Mouse (Mus musculus): ENCODE results near the gene Dync2li1. TPM values are rescaled to one million over a fixed set of nuclear protein-coding genes. Genes with fewer than 3 reads are reported as not detected.
A peak's percentile ranks its signal among the peaks of the same experiment; 100 is the strongest.

The Dync2li1 gene
- polyA plus RNA-seq, 1 experiment from 2014 or later = 36.9 TPM

GRCm38 (mm10) chr17:84633443-84633842 is 7.1 kb downstream of the Dync2li1 start:
- DNase-seq (ENCODE audit: low spot score, missing footprints) (no peak), ATAC-seq (ENCODE audit: low FRiP score) (no peak)
- Histone ChIP-seq H3K4me2 (no peak overlapping the region), H3K9ac (ENCODE audit: low read length) (no peak overlapping the region), H3K36me3 (ENCODE audit: control insufficient read depth, insufficient read depth, low read length) (no peaks in the 10 kb centered on the region), H3K27me3 (ENCODE audit: control insufficient read depth, insufficient read depth, low read length) (no peaks in the 10 kb centered on the region), H3K9me3 (ENCODE audit: control insufficient read depth, low read length) (no peaks in the 10 kb centered on the region), H3K4me3 (ENCODE audit: low read depth, low read length) (no peak overlapping the region), H3K27ac (ENCODE audit: low read depth, low read length) (no peak overlapping the region), H3K4me1 (ENCODE audit: control insufficient read depth, insufficient read depth, low read length) (no peaks in the 10 kb centered on the region)
- WGBS = 87% methylated on average over 13 of the region's 13 CpGs

- no peak for DNase-seq (ENCODE audit: low spot score, missing footprints)
- Histone ChIP-seq H3K4me1 (ENCODE audit: control insufficient read depth, insufficient read depth, low read length) (no peaks in the 10 kb centered on the region), H3K27me3 (ENCODE audit: control insufficient read depth, insufficient read depth, low read length) (no peaks in the 10 kb centered on the region), H3K4me3 (ENCODE audit: low read depth, low read length) (no peak overlapping the region), H3K9ac (ENCODE audit: low read length) (no peak overlapping the region), H3K27ac (ENCODE audit: low read depth, low read length) (no peak overlapping the region), H3K9me3 (ENCODE audit: control insufficient read depth, low read length) (no peaks in the 10 kb centered on the region), H3K36me3 (ENCODE audit: control insufficient read depth, insufficient read depth, low read length) (no peaks in the 10 kb centered on the region), H3K4me2 (no peak overlapping the region)
- ATAC-seq (ENCODE audit: low FRiP score) = no peak
- 58% methylated on average over 8 of the region's 8 CpGs for WGBS
Observed at GRCm38 (mm10) chr17:84636328-84636727, 10.0 kb downstream of the Dync2li1 start.

GRCm38 (mm10) chr17:84637971-84638370 is 11.7 kb downstream of the Dync2li1 start:
- Histone ChIP-seq H3K4me1 (ENCODE audit: control insufficient read depth, insufficient read depth, low read length) (no peaks in the 10 kb centered on the region), H3K4me3 (ENCODE audit: low read depth, low read length) (no peak overlapping the region), H3K4me2 (no peak overlapping the region), H3K36me3 (ENCODE audit: control insufficient read depth, insufficient read depth, low read length) (no peaks in the 10 kb centered on the region), H3K27me3 (ENCODE audit: control insufficient read depth, insufficient read depth, low read length) (no peaks in the 10 kb centered on the region), H3K27ac (ENCODE audit: low read depth, low read length) (no peak overlapping the region), H3K9ac (ENCODE audit: low read length) (no peak overlapping the region), H3K9me3 (ENCODE audit: control insufficient read depth, low read length) (no peaks in the 10 kb centered on the region)
- WGBS = 95% methylated on average over 6 of the region's 6 CpGs
- no peak for DNase-seq (ENCODE audit: low spot score, missing footprints)
- no peak for ATAC-seq (ENCODE audit: low FRiP score)

GRCm38 (mm10) chr17:84639796-84640378 is 13.6 kb downstream of the Dync2li1 start:
- H3K27me3 ChIP-seq (ENCODE audit: control insufficient read depth, insufficient read depth, low read length) = no peaks in the 10 kb centered on the region
- no peak overlapping the region for H3K4me3 ChIP-seq (ENCODE audit: low read depth, low read length)
- no peak for ATAC-seq (ENCODE audit: low FRiP score)
- no peak overlapping the region for H3K9ac ChIP-seq (ENCODE audit: low read length)
- H3K36me3 ChIP-seq (ENCODE audit: control insufficient read depth, insufficient read depth, low read length) = no peaks in the 10 kb centered on the region
- no peaks in the 10 kb centered on the region for H3K9me3 ChIP-seq (ENCODE audit: control insufficient read depth, low read length)
- no peak overlapping the region for H3K4me2 ChIP-seq
- DNase-seq (ENCODE audit: low spot score, missing footprints) = no peak
- peaks cover 3% of the 10 kb centered on the region; the same call in 1 of the 2 replicates for H3K4me1 ChIP-seq (ENCODE audit: control insufficient read depth, insufficient read depth, low read length)
- 59% methylated on average over 10 of the region's 10 CpGs for WGBS
- no peak overlapping the region for H3K27ac ChIP-seq (ENCODE audit: low read depth, low read length)

- no peaks in the 10 kb centered on the region for H3K36me3 ChIP-seq (ENCODE audit: control insufficient read depth, insufficient read depth, low read length)
- H3K27ac ChIP-seq (ENCODE audit: low read depth, low read length) = no peak overlapping the region
- H3K9me3 ChIP-seq (ENCODE audit: control insufficient read depth, low read length) = no peaks in the 10 kb centered on the region
Observed at GRCm38 (mm10) chr17:84641893-84642292, 15.6 kb downstream of the Dync2li1 start.

GRCm38 (mm10) chr17:84642324-84642723 is 16.0 kb downstream of the Dync2li1 start:
- Histone ChIP-seq H3K27ac (ENCODE audit: low read depth, low read length) (no peak overlapping the region), H3K36me3 (ENCODE audit: control insufficient read depth, insufficient read depth, low read length) (no peaks in the 10 kb centered on the region), H3K27me3 (ENCODE audit: control insufficient read depth, insufficient read depth, low read length) (no peaks in the 10 kb centered on the region), H3K4me3 (ENCODE audit: low read depth, low read length) (no peak overlapping the region), H3K4me1 (ENCODE audit: control insufficient read depth, insufficient read depth, low read length) (peaks cover 5% of the 10 kb centered on the region; the same call in 1 of the 2 replicates), H3K9ac (ENCODE audit: low read length) (no peak overlapping the region), H3K4me2 (no peak overlapping the region), H3K9me3 (ENCODE audit: control insufficient read depth, low read length) (no peaks in the 10 kb centered on the region)
- WGBS = 92% methylated on average over 9 of the region's 9 CpGs
- ATAC-seq (ENCODE audit: low FRiP score) (no peak), DNase-seq (ENCODE audit: low spot score, missing footprints) (no peak)

More at GRCm38 (mm10) chr17:84641893-84642292, 15.6 kb downstream of the Dync2li1 start:
- Histone ChIP-seq H3K4me1 (ENCODE audit: control insufficient read depth, insufficient read depth, low read length) (peaks cover 5% of the 10 kb centered on the region; the same call in 1 of the 2 replicates), H3K27me3 (ENCODE audit: control insufficient read depth, insufficient read depth, low read length) (no peaks in the 10 kb centered on the region), H3K9ac (ENCODE audit: low read length) (no peak overlapping the region), H3K4me3 (ENCODE audit: low read depth, low read length) (no peak overlapping the region), H3K4me2 (no peak overlapping the region)
- WGBS = 34% methylated on average over 3 of the region's 3 CpGs
- no peak for ATAC-seq (ENCODE audit: low FRiP score)
- peak; percentile 95 for DNase-seq (ENCODE audit: low spot score, missing footprints)

GRCm38 (mm10) chr17:84644292-84645050 is 18.2 kb downstream of the Dync2li1 start:
- Histone ChIP-seq H3K36me3 (ENCODE audit: control insufficient read depth, insufficient read depth, low read length) (no peaks in the 10 kb centered on the region), H3K9ac (ENCODE audit: low read length) (no peak overlapping the region), H3K27ac (ENCODE audit: low read depth, low read length) (no peak overlapping the region), H3K4me1 (ENCODE audit: control insufficient read depth, insufficient read depth, low read length) (peaks cover 5% of the 10 kb centered on the region; the same call in 1 of the 2 replicates), H3K4me2 (no peak overlapping the region), H3K4me3 (ENCODE audit: low read depth, low read length) (no peak overlapping the region), H3K27me3 (ENCODE audit: control insufficient read depth, insufficient read depth, low read length) (no peaks in the 10 kb centered on the region), H3K9me3 (ENCODE audit: control insufficient read depth, low read length) (no peaks in the 10 kb centered on the region)
- WGBS = 58% methylated on average over 16 of the region's 16 CpGs
- DNase-seq (ENCODE audit: low spot score, missing footprints) = no peak
- no peak for ATAC-seq (ENCODE audit: low FRiP score)

GRCm38 (mm10) chr17:84645119-84645518 is 18.8 kb downstream of the Dync2li1 start:
- Histone ChIP-seq H3K4me3 (ENCODE audit: low read depth, low read length) (no peak overlapping the region), H3K4me2 (no peak overlapping the region), H3K4me1 (ENCODE audit: control insufficient read depth, insufficient read depth, low read length) (peaks cover 5% of the 10 kb centered on the region; the same call in 1 of the 2 replicates), H3K9me3 (ENCODE audit: control insufficient read depth, low read length) (no peaks in the 10 kb centered on the region), H3K27me3 (ENCODE audit: control insufficient read depth, insufficient read depth, low read length) (no peaks in the 10 kb centered on the region), H3K36me3 (ENCODE audit: control insufficient read depth, insufficient read depth, low read length) (no peaks in the 10 kb centered on the region), H3K9ac (ENCODE audit: low read length) (no peak overlapping the region), H3K27ac (ENCODE audit: low read depth, low read length) (no peak overlapping the region)
- WGBS = 37% methylated on average over 9 of the region's 9 CpGs
- DNase-seq (ENCODE audit: low spot score, missing footprints) = no peak
- 0 out of 2 replicates have a peak, but pooled peaks have one; percentile 22 for ATAC-seq (ENCODE audit: low FRiP score)

GRCm38 (mm10) chr17:84645894-84646293 is 19.6 kb downstream of the Dync2li1 start:
- H3K36me3 ChIP-seq (ENCODE audit: control insufficient read depth, insufficient read depth, low read length) = no peaks in the 10 kb centered on the region
- H3K27me3 ChIP-seq (ENCODE audit: control insufficient read depth, insufficient read depth, low read length) = no peaks in the 10 kb centered on the region
- 14% methylated on average over 6 of the region's 7 CpGs for WGBS
- no peak overlapping the region for H3K9ac ChIP-seq (ENCODE audit: low read length)
- no peak overlapping the region for H3K4me3 ChIP-seq (ENCODE audit: low read depth, low read length)
- DNase-seq (ENCODE audit: low spot score, missing footprints) (no peak), ATAC-seq (ENCODE audit: low FRiP score) (0 out of 2 replicates have a peak, but pooled peaks have one; percentile 58)
- peaks cover 5% of the 10 kb centered on the region; the same call in 1 of the 2 replicates for H3K4me1 ChIP-seq (ENCODE audit: control insufficient read depth, insufficient read depth, low read length)
- no peak overlapping the region for H3K27ac ChIP-seq (ENCODE audit: low read depth, low read length)
- H3K4me2 ChIP-seq = no peak overlapping the region
- no peaks in the 10 kb centered on the region for H3K9me3 ChIP-seq (ENCODE audit: control insufficient read depth, low read length)

Measured in midbrain, embryonic 11.5 days (tissue).